Mouse (Mus musculus) MEL (cell line): ENCODE results near the gene Tmem59l. TPM values are rescaled to one million over a fixed set of nuclear protein-coding genes. Genes with fewer than 3 reads are reported as not detected.

Source experiments
- DNase-seq: peaks from one replicate; pipeline ENCODE4 v3.0.0; 2011; ENCODE audit warnings: low read depth, low spot score
- H3K27ac ChIP-seq: 2 replicates; pipeline ENCODE4 v1.5.1; 2012; ENCODE audit warnings: low read depth, mild to moderate bottlenecking, control low read depth, low read length, moderate library complexity; ENCODE audit not compliant: control insufficient read depth
- H3K27me3 ChIP-seq, 2 experiments: fragments of 150-350 bp in 1 of 2; sonication (generic) in 1 of 2; 2 replicates each; pipeline ENCODE4 v1.6.1; 2012; ENCODE audit warnings: low read length in 2 of 2, mild to moderate bottlenecking in 2 of 2, improper control_type of control experiment in 1 of 2, moderate library complexity in 1 of 2; ENCODE audit not compliant: insufficient read depth in 2 of 2, control insufficient read depth in 1 of 2
- H3K36me3 ChIP-seq, 2 experiments: 2 replicates each; pipeline ENCODE4 v1.6.1; 2012 to 2014; ENCODE audit warnings: low read length in 2 of 2, improper control_type of control experiment in 1 of 2, inconsistent platforms in 1 of 2, mild to moderate bottlenecking in 1 of 2; ENCODE audit not compliant: insufficient read depth in 2 of 2, control insufficient read depth in 1 of 2
- H3K4me1 ChIP-seq, 2 experiments: fragments of 150-350 bp in 1 of 2; sonication (generic) in 1 of 2; 2 replicates each; pipeline ENCODE4 v1.6.1; 2012; ENCODE audit warnings: low read length in 2 of 2, improper control_type of control experiment in 1 of 2, mild to moderate bottlenecking in 1 of 2; ENCODE audit not compliant: insufficient read depth in 2 of 2, control insufficient read depth in 1 of 2
- H3K4me3 ChIP-seq, 2 experiments: fragments of 150-350 bp in 1 of 2; sonication (generic) in 1 of 2; 2 replicates each; pipeline ENCODE4 v1.5.1; 2012; ENCODE audit warnings: low read depth in 2 of 2, low read length in 2 of 2, mild to moderate bottlenecking in 2 of 2, moderate library complexity in 2 of 2, control low read depth in 1 of 2, improper control_type of control experiment in 1 of 2; ENCODE audit not compliant: control insufficient read depth in 1 of 2, insufficient read depth in 1 of 2
- H3K79me2 ChIP-seq: 2 replicates; pipeline ENCODE4 v1.6.1; 2012; ENCODE audit warnings: mild to moderate bottlenecking, low read length, moderate library complexity; ENCODE audit not compliant: control insufficient read depth, poor library complexity, insufficient read depth
- H3K9ac ChIP-seq: 2 replicates; pipeline ENCODE4 v1.6.1; 2012; ENCODE audit warnings: low read depth, mild to moderate bottlenecking, control low read depth, low read length, moderate library complexity; ENCODE audit not compliant: control insufficient read depth, poor library complexity, severe bottlenecking
- H3K9me3 ChIP-seq: fragments of 150-350 bp; sonication (generic); replicated peaks from 2 replicates; pipeline ENCODE4 v1.6.1; 2012; ENCODE audit warnings: mild to moderate bottlenecking, low read length, improper control_type of control experiment, moderate library complexity; ENCODE audit not compliant: insufficient read depth
- CHD2 ChIP-seq: IDR thresholded peaks from 2 replicates; pipeline ENCODE4 v1.6.1; 2011; ENCODE audit warnings: low read length, improper control_type of control experiment
- EP300 ChIP-seq, 2 experiments: IDR thresholded peaks; 2 replicates each; pipeline ENCODE4 v1.6.1; 2011; ENCODE audit warnings: improper control_type of control experiment in 2 of 2, low read length in 2 of 2, low read depth in 1 of 2, mild to moderate bottlenecking in 1 of 2
- JUND ChIP-seq: IDR thresholded peaks from 2 replicates; pipeline ENCODE4 v1.6.1; 2011; ENCODE audit warnings: low read depth, mild to moderate bottlenecking, improper control_type of control experiment, low read length
- KAT2A ChIP-seq: conservative IDR thresholded peaks from 2 replicates; pipeline ENCODE4 v1.6.1; 2012; ENCODE audit warnings: low read depth, low read length, improper control_type of control experiment, inconsistent platforms
- MAFK ChIP-seq: IDR thresholded peaks from 2 replicates; pipeline ENCODE4 v1.6.1; 2011; ENCODE audit warnings: low read depth, mild to moderate bottlenecking, low read length, improper control_type of control experiment, borderline replicate concordance
- MAX ChIP-seq: IDR thresholded peaks from 2 replicates; pipeline ENCODE4 v1.6.1; 2011; ENCODE audit warnings: low read length, improper control_type of control experiment
- MAZ ChIP-seq: IDR thresholded peaks from 2 replicates; pipeline ENCODE4 v1.6.1; 2012; ENCODE audit warnings: low read depth, mild to moderate bottlenecking, inconsistent platforms, low read length, improper control_type of control experiment
- MEF2A ChIP-seq: IDR thresholded peaks from 2 replicates; pipeline ENCODE4 v1.6.1; 2014; ENCODE audit warnings: low read depth, mild to moderate bottlenecking, inconsistent platforms, low read length, improper control_type of control experiment; ENCODE audit not compliant: poor library complexity, insufficient replicate concordance, severe bottlenecking; ENCODE audit errors: extremely low read depth
- MYB ChIP-seq: IDR thresholded peaks from 2 replicates; pipeline ENCODE4 v1.6.1; 2011; ENCODE audit warnings: mild to moderate bottlenecking, low read depth, low read length, improper control_type of control experiment
- NRF1 ChIP-seq: IDR thresholded peaks from 2 replicates; pipeline ENCODE4 v1.6.1; 2014; ENCODE audit warnings: low read depth, mild to moderate bottlenecking, inconsistent platforms, low read length, improper control_type of control experiment, moderate library complexity; ENCODE audit not compliant: poor library complexity, insufficient read depth, severe bottlenecking
- POLR2A ChIP-seq, 2 experiments: IDR thresholded peaks; 2 replicates each; pipeline ENCODE4 v1.6.1; 2011 to 2012; ENCODE audit warnings: low read length in 2 of 2, mild to moderate bottlenecking in 2 of 2, control low read depth in 1 of 2, improper control_type of control experiment in 1 of 2, low read depth in 1 of 2, moderate library complexity in 1 of 2; ENCODE audit not compliant: control insufficient read depth in 1 of 2, insufficient read depth in 1 of 2, poor library complexity in 1 of 2
- RAD21 ChIP-seq: IDR thresholded peaks from 2 replicates; pipeline ENCODE4 v1.6.1; 2011; ENCODE audit warnings: mild to moderate bottlenecking, low read depth, low read length, improper control_type of control experiment
- RCOR1 ChIP-seq: IDR thresholded peaks from 2 replicates; pipeline ENCODE4 v1.6.1; 2012; ENCODE audit warnings: low read depth, mild to moderate bottlenecking, inconsistent platforms, low read length, improper control_type of control experiment
- SMC3 ChIP-seq: IDR thresholded peaks from 2 replicates; pipeline ENCODE4 v1.6.1; 2011; ENCODE audit warnings: low read depth, low read length, improper control_type of control experiment
- TAL1 ChIP-seq: IDR thresholded peaks from 2 replicates; pipeline ENCODE4 v1.6.1; 2012; ENCODE audit warnings: mild to moderate bottlenecking, inconsistent platforms, low read length, moderate library complexity, mixed read lengths
- UBTF ChIP-seq: IDR thresholded peaks from 2 replicates; pipeline ENCODE4 v1.6.1; 2012; ENCODE audit warnings: low read depth, mild to moderate bottlenecking, inconsistent platforms, low read length, improper control_type of control experiment, moderate library complexity, borderline replicate concordance; ENCODE audit not compliant: insufficient read depth
- USF1 ChIP-seq: IDR thresholded peaks from 2 replicates; pipeline ENCODE4 v1.6.1; 2014; ENCODE audit warnings: low read depth, mild to moderate bottlenecking, inconsistent platforms, low read length, improper control_type of control experiment, moderate library complexity
- USF2 ChIP-seq, 2 experiments: IDR thresholded peaks; 2 replicates each; pipeline ENCODE4 v1.6.1; 2011 to 2012; ENCODE audit warnings: improper control_type of control experiment in 2 of 2, low read length in 2 of 2, borderline replicate concordance in 1 of 2, inconsistent platforms in 1 of 2, low read depth in 1 of 2, mild to moderate bottlenecking in 1 of 2; ENCODE audit not compliant: insufficient read depth in 1 of 2
- ZC3H11A ChIP-seq: IDR thresholded peaks from 2 replicates; pipeline ENCODE4 v1.6.1; 2012; ENCODE audit warnings: low read depth, mild to moderate bottlenecking, inconsistent platforms, low read length, improper control_type of control experiment
- ZKSCAN1 ChIP-seq: IDR thresholded peaks from 2 replicates; pipeline ENCODE4 v1.6.1; 2012; ENCODE audit warnings: low read depth, mild to moderate bottlenecking, inconsistent platforms, low read length, improper control_type of control experiment, moderate library complexity
- ZNF384 ChIP-seq: IDR thresholded peaks from 2 replicates; pipeline ENCODE4 v1.6.1; 2012; ENCODE audit warnings: low read depth, mild to moderate bottlenecking, inconsistent platforms, low read length, improper control_type of control experiment
- polyA plus RNA-seq, 2 experiments: library from polyadenylated mRNA; stranded (reverse) in 1 of 2; unstranded in 1 of 2; fragments of >175 nt in 1 of 2; fragments of >200 nt in 1 of 2; gene quantifications; 2 replicates each; pipeline versions ENCODE4 v1.2.1 to v1.2.4; 2012; ENCODE audit warnings: low replicate concordance in 2 of 2, low read depth in 1 of 2; ENCODE audit not compliant: insufficient read length in 2 of 2, insufficient read depth in 1 of 2, missing spikeins in 1 of 2
- total RNA-seq: library from RNA; depleted of rRNA; stranded (reverse); fragments of 300-350 nt; gene quantifications from 2 replicates; pipeline ENCODE4 v1.2.3, GENCODE M21; 2012

The Tmem59l gene
- total and polyA plus RNA-seq, 3 experiments = not detected

GRCm38 (mm10) chr8:70519606-70520005 is 32.4 kb upstream of the Tmem59l start:
- Histone ChIP-seq H3K79me2 (peaks cover 8% of the 10 kb centered on the region), H3K27ac (no peak overlapping the region), H3K4me3 (no peak overlapping the region), H3K9ac (no peak overlapping the region), H3K36me3 (peaks cover 3 to 7% of the 10 kb centered on the region in 2 experiments), H3K27me3 (no peaks in the 10 kb centered on the region), H3K9me3 (no peaks in the 10 kb centered on the region), H3K4me1 (peaks cover 0 to 10% of the 10 kb centered on the region in 2 experiments; a peak in 3 of 4 replicates)
- no peak for TF ChIP-seq JUND
- no peak for TF ChIP-seq MYB
- TF ChIP-seq ZC3H11A = no peak
- TF ChIP-seq TAL1 = no peak
- no peak for TF ChIP-seq NRF1
- no peak for TF ChIP-seq ZKSCAN1
- no peak for TF ChIP-seq USF1
- no peak for DNase-seq

- TF ChIP-seq MAFK = no peak
- no peak for TF ChIP-seq MAX
- no peak for TF ChIP-seq RAD21
- no peak for TF ChIP-seq TAL1
- TF ChIP-seq RCOR1 = no peak
- TF ChIP-seq MAZ = no peak
- no peak for TF ChIP-seq CHD2
- TF ChIP-seq MYB = no peak
- TF ChIP-seq USF2 (IDR thresholded peaks at IDR 0.05; ENCODE audit: borderline replicate concordance in 1 of 2, insufficient read depth in 1 of 2, low read depth in 1 of 2, low read length in 2 of 2) = no peak
- TF ChIP-seq MEF2A = no peak
- no peak for TF ChIP-seq EP300 (IDR thresholded peaks at IDR 0.05; ENCODE audit: low read depth in 1 of 2, low read length in 2 of 2)
- TF ChIP-seq SMC3 = no peak
- TF ChIP-seq KAT2A = no peak
- no peak for TF ChIP-seq UBTF
- no peak for TF ChIP-seq POLR2A (IDR thresholded peaks at IDR 0.05; ENCODE audit: control insufficient read depth in 1 of 2, insufficient read depth in 1 of 2, low read depth in 1 of 2, low read length in 2 of 2, poor library complexity in 1 of 2)
- TF ChIP-seq ZNF384 = no peak
- TF ChIP-seq ZKSCAN1 = no peak
- TF ChIP-seq, all 39 proteins: peak for 0
- H3K79me2 ChIP-seq = peaks cover 8% of the 10 kb centered on the region
- no peak overlapping the region for H3K4me3 ChIP-seq
- H3K36me3 ChIP-seq = peaks cover 3 to 5% of the 10 kb centered on the region in 2 experiments
- no peaks in the 10 kb centered on the region for H3K27me3 ChIP-seq
- peaks cover 0 to 10% of the 10 kb centered on the region in 2 experiments; a peak in 3 of 4 replicates for H3K4me1 ChIP-seq
- H3K27ac ChIP-seq = no peak overlapping the region
- DNase-seq = no peak
- no peaks in the 10 kb centered on the region for H3K9me3 ChIP-seq
- no peak overlapping the region for H3K9ac ChIP-seq
These were observed 31.9 kb upstream of the Tmem59l start for GRCm38 (mm10) chr8:70519043-70519442.
